Mouse (Mus musculus): ENCODE measurements around the gene Igsf9b. TPM values are rescaled to one million over a fixed set of nuclear protein-coding genes. Genes with fewer than 3 reads are reported as not detected.

Gene Igsf9b
- polyA plus RNA-seq, 1 experiment from 2014 or later: 2.0 TPM

GRCm38 (mm10) chr9:27369108-27369507, 70.1 kb downstream of the Igsf9b start:
- no peaks in the 10 kb centered on the region for H3K9me3 ChIP-seq
- 71% methylated on average over 2 of the region's 2 CpGs for WGBS
- no peak for DNase-seq (ENCODE audit: low spot score)
- H3K4me1 ChIP-seq: no peaks in the 10 kb centered on the region
- no peaks in the 10 kb centered on the region for H3K36me3 ChIP-seq
- no peaks in the 10 kb centered on the region for H3K27me3 ChIP-seq (ENCODE audit: insufficient read depth, poor library complexity, severe bottlenecking)
- no peak overlapping the region for H3K4me3 ChIP-seq
- H3K27ac ChIP-seq: no peak overlapping the region

- Histone ChIP-seq H3K9me3 (no peaks in the 10 kb centered on the region), H3K4me1 (no peaks in the 10 kb centered on the region), H3K27ac (no peak overlapping the region), H3K27me3 (ENCODE audit: insufficient read depth, poor library complexity, severe bottlenecking) (no peaks in the 10 kb centered on the region), H3K36me3 (no peaks in the 10 kb centered on the region), H3K4me3 (no peak overlapping the region)
- 27% methylated on average over 1 of the region's 1 CpGs for WGBS
- DNase-seq (ENCODE audit: low spot score): no peak
Observed at GRCm38 (mm10) chr9:27375746-27376145, 76.7 kb downstream of the Igsf9b start.

GRCm38 (mm10) chr9:27386951-27387350, 87.9 kb downstream of the Igsf9b start:
- no peak overlapping the region for H3K4me3 ChIP-seq

GRCm38 (mm10) chr9:27396500-27396899, 97.5 kb downstream of the Igsf9b start, which contains the start of gene Spata19:
Gene Spata19 (plus strand): TSS chr9:27396800.
- no peak within 1 kb of the TSS for H3K27ac ChIP-seq
- H3K4me1 ChIP-seq: no peaks in the 10 kb centered on the region
- DNase-seq (ENCODE audit: low spot score): no peak
- H3K27me3 ChIP-seq (ENCODE audit: insufficient read depth, poor library complexity, severe bottlenecking): no peaks in the 10 kb centered on the region
- H3K4me3 ChIP-seq: no peak within 1 kb of the TSS
- H3K36me3 ChIP-seq: no peaks in the 10 kb centered on the region
- H3K9me3 ChIP-seq: no peaks in the 10 kb centered on the region
- WGBS: 73% methylated on average over 3 of the region's 3 CpGs

More at GRCm38 (mm10) chr9:27386951-27387350, 87.9 kb downstream of the Igsf9b start:
- Histone ChIP-seq H3K9me3 (no peaks in the 10 kb centered on the region), H3K27ac (no peak overlapping the region), H3K36me3 (no peaks in the 10 kb centered on the region), H3K27me3 (ENCODE audit: insufficient read depth, poor library complexity, severe bottlenecking) (no peaks in the 10 kb centered on the region), H3K4me1 (no peaks in the 10 kb centered on the region)
- DNase-seq (ENCODE audit: low spot score): no peak
- 87% methylated on average over 3 of the region's 3 CpGs for WGBS

- Histone ChIP-seq H3K27me3 (ENCODE audit: insufficient read depth, poor library complexity, severe bottlenecking) (no peaks in the 10 kb centered on the region), H3K9me3 (no peaks in the 10 kb centered on the region), H3K4me3 (no peak overlapping the region), H3K36me3 (no peaks in the 10 kb centered on the region), H3K27ac (no peak overlapping the region), H3K4me1 (no peaks in the 10 kb centered on the region)
- 78% methylated on average over 4 of the region's 4 CpGs for WGBS
- no peak for DNase-seq (ENCODE audit: low spot score)
Observed at GRCm38 (mm10) chr9:27401169-27401568, 102.2 kb downstream of the Igsf9b start.

Other genes starting within 250 kb of the Igsf9b start
- gene Jam3, start 143.8 kb upstream of the Igsf9b start, polyA plus RNA-seq (2016; fragmentation: Nextera tagmentation; extraction: Ambion mirVana): 51.2 and 66.7 TPM in 2 replicates
- not detected in 2 replicates for gene Spata19, start 97.6 kb downstream of the Igsf9b start, polyA plus RNA-seq (2016; fragmentation: Nextera tagmentation; extraction: Ambion mirVana)